Comparison of ENCODE assay signal across 28 mouse cellular contexts in genomic region chr6:113865699-113866098, GRCm38 (mm10).
DNase-seq lines count a peak whose midpoint lies in the region; ATAC-seq and TF ChIP-seq lines count a peak whose summit lies in the region.
"Had no signal": no experiment of that assay in that cellular context is flagged by ENCODE, and none has a peak within 500 bp of the region (broad histone marks: within the 10 kb centered on the region; RNA-seq: fewer than 3 reads in every experiment).

No protein-coding gene starts in this region.

- no peak for TF ChIP-seq POLR2A in cortical plate, adult 2 months (IDR thresholded peaks at IDR 0.05; ENCODE audit: extremely low read depth, insufficient read depth, low read length)
- no peak for TF ChIP-seq POLR2A in olfactory bulb, adult 2 months (IDR thresholded peaks at IDR 0.05; ENCODE audit: insufficient read depth, low read depth, low read length)

- H3K4me3 ChIP-seq in hindbrain, postnatal 0 days (ENCODE audit: low read length) = no peak overlapping the region
- H3K4me3 ChIP-seq in hindbrain, embryonic 16.5 days (ENCODE audit: low read length) = no peak overlapping the region
- H3K4me3 ChIP-seq in liver, embryonic 14.5 days (ENCODE audit: insufficient read depth in 1 of 2, low read depth in 2 of 2, low read length in 2 of 2) = no peak overlapping the region
- no peak overlapping the region for H3K4me3 ChIP-seq in liver, embryonic 12.5 days
- no peak overlapping the region for H3K4me3 ChIP-seq in cortical plate, adult 2 months (ENCODE audit: insufficient read depth, low read length)
- no peak overlapping the region for H3K4me3 ChIP-seq in olfactory bulb, adult 2 months (ENCODE audit: insufficient read depth, low read depth, low read length)
- H3K4me3 ChIP-seq: embryonic facial prominence, embryonic 10.5 days; embryonic facial prominence, embryonic 15.5 days; forebrain, embryonic 12.5 days; gastrocnemius, adult 2 months; hindbrain, embryonic 12.5 days; limb, embryonic 13.5 days; midbrain, embryonic 12.5 days; neural tube, embryonic 15.5 days; stomach, embryonic 15.5 days had no signal

- 55% methylated on average over 7 of the region's 7 CpGs for WGBS in hindbrain, postnatal 0 days
- 76% methylated on average over 7 of the region's 7 CpGs for WGBS in hindbrain, embryonic 16.5 days
- WGBS in liver, embryonic 14.5 days (ENCODE audit: insufficient replicate concordance) = 50% methylated on average over 7 of the region's 7 CpGs
- 67% methylated on average over 7 of the region's 7 CpGs for WGBS in liver, embryonic 12.5 days (ENCODE audit: insufficient replicate concordance)
- 45% methylated on average over 7 of the region's 7 CpGs for WGBS in olfactory bulb, adult 2 months

- peak; percentile 25; the same call in 1 of the 2 replicates for TF ChIP-seq CTCF in hindbrain, postnatal 0 days (IDR thresholded peaks at IDR 0.05; ENCODE audit: low read depth)
- peak; percentile 49 for TF ChIP-seq CTCF in liver, embryonic 14.5 days (IDR thresholded peaks at IDR 0.05; ENCODE audit: low read depth)
- TF ChIP-seq CTCF in cortical plate, adult 2 months (IDR thresholded peaks at IDR 0.05; ENCODE audit: extremely low read depth, insufficient read depth, low read length) = no peak
- TF ChIP-seq CTCF in olfactory bulb, adult 2 months (IDR thresholded peaks at IDR 0.05; ENCODE audit: insufficient read depth, low read depth, low read length) = no peak; the same call in 1 of the 2 replicates

- no peak for DNase-seq in hindbrain, postnatal 0 days (ENCODE audit: low spot score)
- DNase-seq in liver, embryonic 14.5 days (ENCODE audit: low read depth in 3 of 3, low spot score in 3 of 3) = no peak
- DNase-seq in MN1 (ENCODE audit: low spot score) = no peak
- DNase-seq: adrenal gland, adult 8-10 months; gastrocnemius, adult 2 months; gastrocnemius, postnatal 36 days; heart, adult 18-20 months; heart, postnatal 36 days; kidney, adult 9 months; kidney, postnatal 10 days; layer of hippocampus, adult 9-11 months; lung, embryonic 14.5 days; right cerebral cortex, postnatal 25 days had no signal

- H3K27me3 ChIP-seq in hindbrain, postnatal 0 days (ENCODE audit: insufficient read depth, low read length) = no peaks in the 10 kb centered on the region
- no peaks in the 10 kb centered on the region for H3K27me3 ChIP-seq in hindbrain, embryonic 16.5 days (replicated peaks; ENCODE audit: control insufficient read depth, insufficient read depth, low read length)
- no peaks in the 10 kb centered on the region for H3K27me3 ChIP-seq in liver, embryonic 14.5 days (ENCODE audit: control insufficient read depth, insufficient read depth, low read length)
- H3K27me3 ChIP-seq in liver, embryonic 12.5 days (replicated peaks) = no peaks in the 10 kb centered on the region
- H3K27me3 ChIP-seq: embryonic facial prominence, embryonic 15.5 days; forebrain, embryonic 12.5 days; hindbrain, embryonic 12.5 days; limb, embryonic 13.5 days; neural tube, embryonic 15.5 days; stomach, embryonic 15.5 days had no signal

- H3K9me3 ChIP-seq in hindbrain, postnatal 0 days (ENCODE audit: low read length) = no peaks in the 10 kb centered on the region
- H3K9me3 ChIP-seq in hindbrain, embryonic 16.5 days (ENCODE audit: control insufficient read depth, low read length) = no peaks in the 10 kb centered on the region
- no peaks in the 10 kb centered on the region for H3K9me3 ChIP-seq in liver, embryonic 14.5 days (ENCODE audit: control insufficient read depth, low read length)
- no peaks in the 10 kb centered on the region for H3K9me3 ChIP-seq in liver, embryonic 12.5 days (replicated peaks)
- H3K9me3 ChIP-seq: embryonic facial prominence, embryonic 10.5 days; embryonic facial prominence, embryonic 15.5 days; forebrain, embryonic 12.5 days; hindbrain, embryonic 12.5 days; limb, embryonic 13.5 days; midbrain, embryonic 12.5 days; neural tube, embryonic 15.5 days; stomach, embryonic 15.5 days had no signal

- no peak for TF ChIP-seq EP300 in liver, embryonic 14.5 days (IDR thresholded peaks at IDR 0.05; ENCODE audit: low read depth)

- ATAC-seq in hindbrain, postnatal 0 days = no peak
- no peak for ATAC-seq in hindbrain, embryonic 16.5 days
- ATAC-seq in liver, embryonic 14.5 days (ENCODE audit: insufficient read depth) = no peak
- no peak for ATAC-seq in liver, embryonic 12.5 days
- ATAC-seq: CD4-positive, CD25-positive, alpha-beta regulatory T cell, adult 4 months; intestine, postnatal 0 days had no signal

- H3K27ac ChIP-seq in hindbrain, postnatal 0 days = no peak overlapping the region
- H3K27ac ChIP-seq in hindbrain, embryonic 16.5 days (ENCODE audit: low read depth, low read length) = no peak overlapping the region
- no peak overlapping the region for H3K27ac ChIP-seq in liver, embryonic 14.5 days
- no peak overlapping the region for H3K27ac ChIP-seq in liver, embryonic 12.5 days
- peak overlapping the region; percentile 58 for H3K27ac ChIP-seq in cortical plate, adult 2 months (ENCODE audit: insufficient read depth, low read length)
- peak overlapping the region; percentile 67 for H3K27ac ChIP-seq in olfactory bulb, adult 2 months (ENCODE audit: insufficient read depth, low read depth, low read length)
- H3K27ac ChIP-seq: embryonic facial prominence, embryonic 10.5 days; embryonic facial prominence, embryonic 15.5 days; forebrain, embryonic 12.5 days; gastrocnemius, adult 2 months; hindbrain, embryonic 12.5 days; limb, embryonic 13.5 days; midbrain, embryonic 12.5 days; neural tube, embryonic 15.5 days; stomach, embryonic 15.5 days had no signal

- no peak overlapping the region for H3K9ac ChIP-seq in hindbrain, postnatal 0 days (replicated peaks; ENCODE audit: low read length)
- H3K9ac ChIP-seq in hindbrain, embryonic 16.5 days (ENCODE audit: low read depth, low read length) = no peak overlapping the region
- no peak overlapping the region for H3K9ac ChIP-seq in liver, embryonic 14.5 days (replicated peaks)
- no peak overlapping the region for H3K9ac ChIP-seq in liver, embryonic 12.5 days
- H3K9ac ChIP-seq: embryonic facial prominence, embryonic 15.5 days; forebrain, embryonic 12.5 days; hindbrain, embryonic 12.5 days; limb, embryonic 13.5 days; lung, embryonic 14.5 days; midbrain, embryonic 12.5 days; neural tube, embryonic 15.5 days; stomach, embryonic 15.5 days had no signal

- 0 out of 2 replicates have a peak, but pooled peaks cover 1% of the 10 kb centered on the region for H3K4me1 ChIP-seq in hindbrain, postnatal 0 days (ENCODE audit: insufficient read depth, low read length)
- peaks cover 5% of the 10 kb centered on the region for H3K4me1 ChIP-seq in hindbrain, embryonic 16.5 days (ENCODE audit: control insufficient read depth, insufficient read depth, low read depth, low read length)
- no peaks in the 10 kb centered on the region for H3K4me1 ChIP-seq in liver, embryonic 14.5 days (replicated peaks; ENCODE audit: control insufficient read depth in 2 of 2, insufficient read depth in 2 of 2, low read length in 1 of 2)
- H3K4me1 ChIP-seq in liver, embryonic 12.5 days = no peaks in the 10 kb centered on the region
- H3K4me1 ChIP-seq in cortical plate, adult 2 months (ENCODE audit: control insufficient read depth, insufficient read depth, low read length) = peaks cover 13% of the 10 kb centered on the region
- H3K4me1 ChIP-seq in olfactory bulb, adult 2 months (ENCODE audit: control insufficient read depth, insufficient read depth, low read length) = peaks cover 68% of the 10 kb centered on the region
- H3K4me1 ChIP-seq: embryonic facial prominence, embryonic 15.5 days; limb, embryonic 13.5 days; stomach, embryonic 15.5 days had no signal

- no peak overlapping the region for H3K4me2 ChIP-seq in hindbrain, postnatal 0 days (ENCODE audit: low read depth, low read length)
- no peak overlapping the region for H3K4me2 ChIP-seq in hindbrain, embryonic 16.5 days (ENCODE audit: low read length)
- no peak overlapping the region for H3K4me2 ChIP-seq in liver, embryonic 14.5 days (ENCODE audit: low read depth)
- no peak overlapping the region for H3K4me2 ChIP-seq in liver, embryonic 12.5 days
- H3K4me2 ChIP-seq: embryonic facial prominence, embryonic 15.5 days; forebrain, embryonic 12.5 days; heart, embryonic 11.5 days; hindbrain, embryonic 12.5 days; limb, embryonic 13.5 days; lung, embryonic 14.5 days; midbrain, embryonic 12.5 days; neural tube, embryonic 15.5 days; stomach, embryonic 15.5 days had no signal

- H3K36me3 ChIP-seq in hindbrain, postnatal 0 days (ENCODE audit: insufficient read depth, low read length) = no peaks in the 10 kb centered on the region
- no peaks in the 10 kb centered on the region for H3K36me3 ChIP-seq in hindbrain, embryonic 16.5 days (ENCODE audit: control insufficient read depth, insufficient read depth, low read length)
- H3K36me3 ChIP-seq in liver, embryonic 14.5 days (replicated peaks; ENCODE audit: control insufficient read depth, insufficient read depth, low read depth) = no peaks in the 10 kb centered on the region
- no peaks in the 10 kb centered on the region for H3K36me3 ChIP-seq in liver, embryonic 12.5 days
- H3K36me3 ChIP-seq: embryonic facial prominence, embryonic 10.5 days; embryonic facial prominence, embryonic 15.5 days; forebrain, embryonic 12.5 days; hindbrain, embryonic 12.5 days; limb, embryonic 13.5 days; midbrain, embryonic 12.5 days; neural tube, embryonic 15.5 days; stomach, embryonic 15.5 days had no signal

Comparison
In these comparisons a context has a peak if more than half of its experiments do, and no peak if none do; other contexts are left out.
1. H3K27ac ChIP-seq: peak in cortical plate, adult 2 months (single experiment) and olfactory bulb, adult 2 months (single experiment); none in hindbrain, postnatal 0 days (single experiment), hindbrain, embryonic 16.5 days (single experiment), liver, embryonic 14.5 days (single experiment) and liver, embryonic 12.5 days (single experiment).
2. CTCF ChIP-seq: peak in hindbrain, postnatal 0 days (single experiment) and liver, embryonic 14.5 days (single experiment); none in cortical plate, adult 2 months (single experiment) and olfactory bulb, adult 2 months (single experiment).